Comparison of ENCODE assay signal across 35 mouse cellular contexts in the genomic region with DNA sequence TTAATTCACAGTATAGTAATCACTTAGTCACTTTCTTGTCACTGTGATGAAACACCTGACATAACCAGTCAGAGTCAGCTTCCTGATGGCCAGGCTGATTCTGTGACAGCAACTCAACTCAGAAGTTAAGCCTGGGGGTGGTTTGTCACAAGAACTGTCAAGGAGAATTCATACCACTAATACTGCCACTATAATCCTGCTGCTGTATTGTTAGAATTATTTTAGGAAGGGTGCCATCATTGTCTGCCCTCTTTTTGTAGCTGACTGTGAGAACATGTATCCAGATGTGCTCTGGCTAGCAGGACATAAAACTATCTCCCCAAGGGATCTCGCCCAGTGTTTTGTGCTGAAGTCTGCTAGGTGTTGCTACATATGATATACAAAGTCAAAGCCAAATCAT.
"Had no signal": no experiment of that assay in that cellular context is flagged by ENCODE, and none has a peak within 500 bp of the region (broad histone marks: within the 10 kb centered on the region; RNA-seq: fewer than 3 reads in every experiment).

No protein-coding gene starts in this region.

- H3K9ac ChIP-seq: heart, embryonic 12.5 days; heart, embryonic 13.5 days; heart, embryonic 15.5 days; hindbrain, embryonic 12.5 days; hindbrain, embryonic 13.5 days; hindbrain, embryonic 14.5 days; hindbrain, embryonic 15.5 days; intestine, embryonic 15.5 days; kidney, embryonic 15.5 days had no signal

- H3K27ac ChIP-seq: heart, embryonic 10.5 days; heart, embryonic 13.5 days; heart, embryonic 15.5 days; hindbrain, embryonic 10.5 days; hindbrain, embryonic 12.5 days; hindbrain, embryonic 13.5 days; hindbrain, embryonic 14.5 days; hindbrain, embryonic 15.5 days; hindbrain, postnatal 0 days; intestine, embryonic 15.5 days; kidney, embryonic 15.5 days; kidney, postnatal 0 days; layer of hippocampus, adult 2 months; left cerebral cortex, adult 2 months had no signal

- DNase-seq: heart, postnatal 10 days; heart, postnatal 14 days; heart, postnatal 36 days; heart, postnatal 4 days; kidney, adult 11 months; kidney, adult 18-20 months; kidney, adult 2 months; kidney, adult 8-10 months; kidney, adult 9 months; kidney, postnatal 10 days; kidney, postnatal 14 days; kidney, postnatal 25 days; kidney, postnatal 36 days; layer of hippocampus, adult 9-11 months; layer of hippocampus, postnatal 36 days had no signal

- H3K4me1 ChIP-seq: heart, embryonic 10.5 days; heart, embryonic 12.5 days; heart, embryonic 15.5 days; intestine, embryonic 15.5 days had no signal

- H3K27me3 ChIP-seq: heart, embryonic 12.5 days; heart, embryonic 13.5 days; heart, embryonic 15.5 days; hindbrain, embryonic 12.5 days; hindbrain, embryonic 15.5 days; intestine, embryonic 15.5 days; kidney, embryonic 15.5 days had no signal

- ATAC-seq: hindbrain, embryonic 16.5 days; hindbrain, postnatal 0 days; inflammation-experienced regulatory T-cells, adult 6 months; intestine, embryonic 15.5 days; intestine, embryonic 16.5 days; intestine, postnatal 0 days had no signal

- H3K36me3 ChIP-seq: heart, embryonic 10.5 days; heart, embryonic 12.5 days; heart, embryonic 13.5 days; heart, embryonic 15.5 days; hindbrain, embryonic 10.5 days; hindbrain, embryonic 12.5 days; hindbrain, embryonic 13.5 days; hindbrain, embryonic 15.5 days; intestine, embryonic 15.5 days; kidney, embryonic 15.5 days had no signal

- H3K9me3 ChIP-seq: heart, embryonic 10.5 days; heart, embryonic 12.5 days; heart, embryonic 13.5 days; heart, embryonic 15.5 days; hindbrain, embryonic 10.5 days; hindbrain, embryonic 12.5 days; hindbrain, embryonic 13.5 days; hindbrain, embryonic 15.5 days; intestine, embryonic 15.5 days; kidney, embryonic 15.5 days had no signal

- H3K4me2 ChIP-seq: heart, embryonic 11.5 days; heart, embryonic 12.5 days; heart, embryonic 13.5 days; heart, embryonic 15.5 days; hindbrain, embryonic 12.5 days; hindbrain, embryonic 13.5 days; hindbrain, embryonic 14.5 days; hindbrain, embryonic 15.5 days; intestine, embryonic 15.5 days; kidney, embryonic 15.5 days had no signal

- H3K4me3 ChIP-seq: heart, embryonic 10.5 days; heart, embryonic 12.5 days; heart, embryonic 13.5 days; heart, embryonic 15.5 days; hindbrain, embryonic 10.5 days; hindbrain, embryonic 12.5 days; hindbrain, embryonic 13.5 days; hindbrain, embryonic 15.5 days; intestine, embryonic 15.5 days; kidney, embryonic 15.5 days; layer of hippocampus, adult 2 months; left cerebral cortex, adult 2 months had no signal
